16 mouse cellular contexts compared by ENCODE assay signal in genomic region chr9:54801460-54801961, GRCm38 (mm10). TPM values are rescaled to one million over a fixed set of nuclear protein-coding genes. Genes with fewer than 3 reads are reported as not detected.
DNase-seq lines count a peak whose midpoint lies in the region; ATAC-seq and TF ChIP-seq lines count a peak whose summit lies in the region.
"Had no signal": no experiment of that assay in that cellular context is flagged by ENCODE, and none has a peak within 500 bp of the region (broad histone marks: within the 10 kb centered on the region; RNA-seq: fewer than 3 reads in every experiment).

No protein-coding gene starts in this region.

- intact Hi-C loops in heart, adult 2 months (cut with DNase I): no loop called here

- peaks cover 21% of the 10 kb centered on the region for H3K4me1 ChIP-seq in heart, embryonic 10.5 days
- H3K4me1 ChIP-seq in limb, embryonic 11.5 days (ENCODE audit: control insufficient read depth, insufficient read depth, low read length): peaks cover 38% of the 10 kb centered on the region
- H3K4me1 ChIP-seq in heart, adult 2 months (ENCODE audit: control insufficient read depth, insufficient read depth, low read length): peaks cover 2% of the 10 kb centered on the region; the same call in 1 of the 2 replicates

- WGBS in heart, embryonic 10.5 days: 36% methylated on average over 10 of the region's 10 CpGs
- WGBS in limb, embryonic 11.5 days: 10% methylated on average over 10 of the region's 10 CpGs
- WGBS in heart, adult 2 months: 54% methylated on average over 10 of the region's 10 CpGs

- peak; percentile 33; the same call in 1 of the 2 replicates for ATAC-seq in limb, embryonic 11.5 days (ENCODE audit: insufficient number of reproducible peaks, low FRiP score, low TSS enrichment, low read depth)
- ATAC-seq: intestine, postnatal 0 days had no signal

- H3K27me3 ChIP-seq in heart, embryonic 10.5 days (ENCODE audit: insufficient read depth, poor library complexity, severe bottlenecking): no peaks in the 10 kb centered on the region; the same call in 1 of the 2 replicates
- H3K27me3 ChIP-seq in limb, embryonic 11.5 days (ENCODE audit: control insufficient read depth, insufficient read depth, low read length): no peaks in the 10 kb centered on the region
- H3K27me3 ChIP-seq in heart, adult 2 months (ENCODE audit: control insufficient read depth, insufficient read depth, low read length): no peaks in the 10 kb centered on the region

- H3K4me2 ChIP-seq in limb, embryonic 11.5 days (ENCODE audit: low read depth, severe bottlenecking): peak overlapping the region; percentile 20; the same call in 1 of the 2 replicates
- H3K4me2 ChIP-seq: forebrain, embryonic 12.5 days had no signal

- H3K4me3 ChIP-seq in heart, embryonic 10.5 days: no peak overlapping the region
- H3K4me3 ChIP-seq in limb, embryonic 11.5 days (ENCODE audit: low read depth, low read length): no peak overlapping the region
- H3K4me3 ChIP-seq in heart, adult 2 months: no peak overlapping the region
- H3K4me3 ChIP-seq: forebrain, embryonic 12.5 days had no signal

- no peaks in the 10 kb centered on the region for H3K9me3 ChIP-seq in heart, embryonic 10.5 days
- H3K9me3 ChIP-seq in limb, embryonic 11.5 days (ENCODE audit: control insufficient read depth, low read length): no peaks in the 10 kb centered on the region
- H3K9me3 ChIP-seq: forebrain, embryonic 12.5 days had no signal

- no peaks in the 10 kb centered on the region for H3K36me3 ChIP-seq in heart, embryonic 10.5 days
- H3K36me3 ChIP-seq in limb, embryonic 11.5 days (ENCODE audit: control insufficient read depth, insufficient read depth, low read length): no peaks in the 10 kb centered on the region
- no peaks in the 10 kb centered on the region for H3K36me3 ChIP-seq in heart, adult 2 months (ENCODE audit: control insufficient read depth, insufficient read depth, low read length)
- H3K36me3 ChIP-seq: forebrain, embryonic 12.5 days had no signal

- DNase-seq in heart, embryonic 10.5 days (ENCODE audit: low spot score): no peak
- DNase-seq in heart, adult 8-10 months (ENCODE audit: low spot score): no peak
- peak; percentile 64 for DNase-seq in ES-CJ7 (ENCODE audit: low read depth, low spot score)
- DNase-seq in embryo, embryonic 9.5 days (ENCODE audit: extremely low spot score): peak; percentile 52
- DNase-seq in limb, embryonic 11.5 days (ENCODE audit: low spot score): peak; percentile 74
- DNase-seq in layer of hippocampus, postnatal 14 days (ENCODE audit: low spot score in 2 of 2): no peak
- DNase-seq in cerebellum, adult 9-10 months: no peak
- no peak for DNase-seq in heart, adult 2 months
- DNase-seq: cerebellum, adult 8-10 months; heart, adult 11 months; heart, postnatal 36 days; lung, adult 2 months; thymus, postnatal 36 days had no signal

- H3K27ac ChIP-seq in heart, embryonic 10.5 days: 0 out of 2 replicates have a peak overlapping the region, but pooled peaks have one; percentile 18
- peak overlapping the region; percentile 63; the same call in 1 of the 2 replicates for H3K27ac ChIP-seq in limb, embryonic 11.5 days (replicated peaks; ENCODE audit: low read depth, low read length)
- no peak overlapping the region for H3K27ac ChIP-seq in heart, adult 2 months
- H3K27ac ChIP-seq: forebrain, embryonic 12.5 days had no signal

- TF ChIP-seq EP300 in heart, adult 2 months (IDR thresholded peaks at IDR 0.05; ENCODE audit: insufficient read depth, low read depth, low read length): no peak

- TF ChIP-seq CTCF in heart, adult 2 months (IDR thresholded peaks at IDR 0.05): no peak

- no peak overlapping the region for H3K9ac ChIP-seq in limb, embryonic 11.5 days (ENCODE audit: low read length)
- H3K9ac ChIP-seq in heart, adult 2 months (ENCODE audit: low read depth, low read length): no peak overlapping the region
- H3K9ac ChIP-seq: forebrain, embryonic 12.5 days had no signal

- TF ChIP-seq POLR2A in heart, adult 2 months (IDR thresholded peaks at IDR 0.05; ENCODE audit: insufficient read depth, low read depth, low read length): no peak

- no peaks in the 10 kb centered on the region for H3K79me2 ChIP-seq in heart, adult 2 months (replicated peaks; ENCODE audit: control insufficient read depth, insufficient read depth, low read length)

RNA-seq across cellular contexts. Expression of gene Crabp1, which starts 37.0 kb away (rescaled TPM):
- 63.7 and 204 TPM in 2 replicates for polyA plus RNA-seq in heart, embryonic 10.5 days (2016; fragmentation: Nextera tagmentation; extraction: Ambion mirVana)
- not detected for total RNA-seq in heart, adult 8-10 months (2022)
- 295 and 359 TPM in 2 replicates for polyA plus RNA-seq in limb, embryonic 11.5 days (2014; fragmentation: Nextera tagmentation; extraction: Ambion mirVana)
- total RNA-seq in layer of hippocampus, postnatal 14 days (2021): 1 to 10 TPM; 3.6 to 4.4 TPM
- not detected for total RNA-seq in heart, adult 2 months (2021)
- 0.23 TPM in 1 of 2 replicates, not detected in the other for polyA plus RNA-seq in heart, adult 2 months (2012; rRNA removed)
- total RNA-seq: heart, postnatal 36 days; megakaryocyte progenitor cell, adult 5-6 weeks had no signal

Comparison
In these comparisons a context has a peak if more than half of its experiments do, and no peak if none do; other contexts are left out.
1. DNase-seq: peak in ES-CJ7 (single experiment), embryo, embryonic 9.5 days (single experiment) and limb, embryonic 11.5 days (single experiment); none in heart, embryonic 10.5 days (single experiment), heart, adult 8-10 months (single experiment), layer of hippocampus, postnatal 14 days (0 of 2), cerebellum, adult 9-10 months (single experiment) and heart, adult 2 months (0 of 2).
2. RNA of gene Crabp1, which starts 37.0 kb away (total RNA-seq): 3.6 to 4.4 TPM in layer of hippocampus, postnatal 14 days; not detected in heart, adult 8-10 months and not detected in heart, adult 2 months; every median in the first group is over 4 times any median in the second.